Mouse (Mus musculus): ENCODE measurements around the gene Wnt5a.

GRCm38 (mm10) chr14:28475421-28475820, 29.1 kb upstream of the Wnt5a start:
- TF ChIP-seq POLR2A (IDR thresholded peaks at IDR 0.05; ENCODE audit: control insufficient read depth, extremely low read depth, insufficient read depth, low read length, poor library complexity) (no peak), CTCF (IDR thresholded peaks at IDR 0.05; ENCODE audit: borderline replicate concordance, control insufficient read depth, extremely low read depth, insufficient read depth, low read length, poor library complexity) (no peak)

Measured in thymus, adult 2 months (tissue).